Mouse (Mus musculus): ENCODE measurements around the gene Fads6.

DNA sequence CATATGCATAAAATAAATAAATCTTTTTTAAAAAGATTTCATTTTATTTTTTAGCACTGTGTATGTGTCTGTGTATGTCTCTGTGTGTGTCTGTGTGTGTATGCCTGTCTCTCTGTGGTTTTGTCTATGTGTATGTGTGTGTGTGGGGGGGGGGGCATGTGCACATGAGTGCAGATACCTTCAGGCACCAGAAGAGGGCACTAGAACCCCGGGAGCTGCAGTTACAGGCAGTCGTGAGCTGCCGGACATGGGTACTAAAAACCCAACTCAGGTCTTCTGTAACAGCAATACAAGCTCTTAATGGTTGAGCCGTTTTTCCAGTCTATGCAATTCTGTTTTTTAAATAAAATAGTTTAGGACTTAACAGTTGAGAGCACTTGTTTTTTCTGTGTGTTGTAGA is 3.3 kb upstream of the Fads6 start:
- no peak for TF ChIP-seq FLI1 (IDR thresholded peaks at IDR 0.05; ENCODE audit: low read length)
- no peak for TF ChIP-seq GATA1 (IDR thresholded peaks at IDR 0.05; ENCODE audit: borderline replicate concordance, low read length)

All from megakaryocyte, embryonic 14.5 days (primary cell).